Mouse (Mus musculus) heart, postnatal 0 days (tissue): ENCODE measurements around the gene Unc5cl.

Source experiments
- CTCF ChIP-seq: IDR thresholded peaks from 2 replicates; pipeline ENCODE4 v1.5.1; 2016; ENCODE audit warnings: antibody characterized with exemption, control low read depth, low read depth
- EP300 ChIP-seq: IDR thresholded peaks from 2 replicates; pipeline ENCODE4 v1.6.1; 2016; ENCODE audit warnings: antibody characterized with exemption, low read depth

GRCm38 (mm10) chr17:48457971-48458653 is 3.4 kb downstream of the Unc5cl start:
- no peak for TF ChIP-seq CTCF
- TF ChIP-seq EP300, result no peak
